Mouse (Mus musculus) kidney, adult 2 months (tissue): ENCODE measurements at regions not wholly inside any gene's neighbourhood (a gene's known extent, or its start where the extent isn't known, plus 50 kb on each side); places are given as distances from the start of the nearest gene placed in this dataset.

Experiments
- DNase-seq: peaks from one replicate; pipeline ENCODE4 v3.0.0; 2021
- H3K27ac ChIP-seq: fragments of 200-500 bp; 2 replicates; pipeline ENCODE4 v1.5.1; 2012; ENCODE audit warnings: low read depth, low read length, control low read depth, inconsistent platforms; ENCODE audit not compliant: insufficient read depth
- H3K27me3 ChIP-seq: fragments of 200-500 bp; replicated peaks from 2 replicates; pipeline ENCODE4 v1.6.1; 2012; ENCODE audit warnings: mild to moderate bottlenecking, moderate library complexity, low read length, inconsistent platforms; ENCODE audit not compliant: control insufficient read depth, insufficient read depth
- H3K36me3 ChIP-seq: fragments of 200-500 bp; 2 replicates; pipeline ENCODE4 v1.6.1; 2012; ENCODE audit warnings: mild to moderate bottlenecking, moderate library complexity, low read length, inconsistent platforms; ENCODE audit not compliant: control insufficient read depth, insufficient read depth
- H3K4me1 ChIP-seq: fragments of 200-500 bp; 2 replicates; pipeline ENCODE4 v1.6.1; 2011; ENCODE audit warnings: low read length; ENCODE audit not compliant: control insufficient read depth, insufficient read depth
- H3K4me3 ChIP-seq: fragments of 200-500 bp; 2 replicates; pipeline ENCODE4 v1.5.1; 2011; ENCODE audit warnings: mild to moderate bottlenecking, low read depth, low read length, control low read depth; ENCODE audit not compliant: insufficient read depth
- CTCF ChIP-seq: fragments of 200-500 bp; conservative IDR thresholded peaks from 2 replicates; pipeline ENCODE4 v1.5.1; 2011; ENCODE audit warnings: low read depth, mild to moderate bottlenecking, control low read depth, low read length, moderate library complexity, mixed read lengths; ENCODE audit not compliant: insufficient read depth, insufficient read length
- POLR2A ChIP-seq: fragments of 200-500 bp; IDR thresholded peaks from one replicate; pipeline ENCODE4 v1.6.1; 2011; ENCODE audit warnings: low read depth, low read length, control low read depth
- WGBS: fragments of 180-500 bp; shearing (Covaris S2); methylation state at CpG from one replicate; pipeline ENCODE4 v1.1.7; 2018; 5-methylcytosine and 5-hydroxymethylcytosine counted together

GRCm38 (mm10) chr4:83166867-83167814 lies 115.0 kb upstream of the Frem1 start:
- Histone ChIP-seq H3K27me3 (no peaks in the 10 kb centered on the region), H3K27ac (no peak overlapping the region; the same call in 1 of the 2 replicates), H3K4me3 (no peak overlapping the region), H3K4me1 (no peaks in the 10 kb centered on the region), H3K36me3 (no peaks in the 10 kb centered on the region)
- no peak for TF ChIP-seq POLR2A
- no peak for TF ChIP-seq CTCF
- peak; percentile 61 for DNase-seq
- 55% methylated on average over 12 of the region's 12 CpGs for WGBS

DNA sequence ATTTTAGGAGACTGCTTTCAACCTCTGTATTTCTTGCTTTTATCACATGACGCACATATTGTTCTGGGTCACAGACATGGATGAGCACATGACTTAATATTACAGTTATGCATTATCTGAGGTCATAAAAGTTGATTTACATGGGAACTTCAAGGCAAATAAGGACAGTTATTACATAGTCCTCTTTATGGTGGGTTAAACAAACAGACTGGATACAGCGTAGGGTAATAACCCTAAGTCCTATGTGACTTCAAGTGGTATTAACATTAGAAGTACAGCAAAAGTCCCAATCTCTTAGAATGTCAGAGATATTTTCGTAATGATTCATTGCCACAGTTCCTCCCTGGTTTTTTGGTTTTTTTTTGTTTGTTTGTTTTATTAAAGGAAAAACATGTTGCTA lies 94.6 kb upstream of the Frem1 start:
- H3K27me3 ChIP-seq = no peaks in the 10 kb centered on the region
- no peak overlapping the region for H3K4me3 ChIP-seq
- DNase-seq = no peak
- TF ChIP-seq CTCF (no peak), POLR2A (no peak)
- no peaks in the 10 kb centered on the region for H3K4me1 ChIP-seq
- 82% methylated on average over 3 of the region's 3 CpGs for WGBS
- H3K36me3 ChIP-seq = no peaks in the 10 kb centered on the region
- no peak overlapping the region for H3K27ac ChIP-seq

GRCm38 (mm10) chr4:83145738-83146217 lies 93.6 kb upstream of the Frem1 start:
- Histone ChIP-seq H3K4me3 (no peak overlapping the region), H3K4me1 (no peaks in the 10 kb centered on the region), H3K27ac (no peak overlapping the region), H3K36me3 (no peaks in the 10 kb centered on the region), H3K27me3 (no peaks in the 10 kb centered on the region)
- WGBS = 20% methylated on average over 8 of the region's 8 CpGs
- TF ChIP-seq POLR2A (no peak), CTCF (no peak)
- no peak for DNase-seq

GRCm38 (mm10) chr4:83144781-83145517 lies 92.8 kb upstream of the Frem1 start:
- H3K27ac ChIP-seq = no peak overlapping the region
- TF ChIP-seq CTCF (no peak), POLR2A (no peak)
- DNase-seq = peak; percentile 9
- no peak overlapping the region for H3K4me3 ChIP-seq
- no peaks in the 10 kb centered on the region for H3K4me1 ChIP-seq
- H3K36me3 ChIP-seq = no peaks in the 10 kb centered on the region
- no peaks in the 10 kb centered on the region for H3K27me3 ChIP-seq
- 59% methylated on average over 11 of the region's 11 CpGs for WGBS

GRCm38 (mm10) chr4:83141736-83142135 lies 89.6 kb upstream of the Frem1 start:
- Histone ChIP-seq H3K4me1 (no peaks in the 10 kb centered on the region), H3K36me3 (no peaks in the 10 kb centered on the region), H3K27ac (no peak overlapping the region), H3K27me3 (no peaks in the 10 kb centered on the region), H3K4me3 (no peak overlapping the region)
- 83% methylated on average over 5 of the region's 5 CpGs for WGBS
- TF ChIP-seq CTCF (no peak), POLR2A (no peak)
- peak; percentile 8 for DNase-seq

GRCm38 (mm10) chr4:83122668-83123005 lies 70.5 kb upstream of the Frem1 start:
- Histone ChIP-seq H3K27ac (no peak overlapping the region), H3K36me3 (no peaks in the 10 kb centered on the region), H3K4me3 (no peak overlapping the region), H3K27me3 (no peaks in the 10 kb centered on the region), H3K4me1 (no peaks in the 10 kb centered on the region)
- 79% methylated on average over 8 of the region's 8 CpGs for WGBS
- DNase-seq = no peak
- TF ChIP-seq CTCF (no peak), POLR2A (no peak)

GRCm38 (mm10) chr4:83122003-83122667 lies 70.0 kb upstream of the Frem1 start:
- TF ChIP-seq CTCF (no peak), POLR2A (no peak)
- no peak overlapping the region for H3K4me3 ChIP-seq
- WGBS = 66% methylated on average over 6 of the region's 6 CpGs
- H3K36me3 ChIP-seq = no peaks in the 10 kb centered on the region
- H3K27ac ChIP-seq = no peak overlapping the region
- no peak for DNase-seq
- H3K27me3 ChIP-seq = no peaks in the 10 kb centered on the region
- H3K4me1 ChIP-seq = no peaks in the 10 kb centered on the region
